Mouse (Mus musculus) granulocyte monocyte progenitor cell, adult 5-6 weeks (primary cell): ENCODE data around the gene Kcnn3. TPM values are rescaled to one million over a fixed set of nuclear protein-coding genes. Genes with fewer than 3 reads are reported as not detected.

Source experiments
- ATAC-seq: replicated peaks from 2 replicates; pipeline ENCODE4 v1.8.0; 2016; ENCODE audit warnings: mild to moderate bottlenecking, moderate TSS enrichment, inconsistent platforms; ENCODE audit not compliant: poor library complexity, severe bottlenecking
- total RNA-seq, 2 experiments: library from RNA; stranded (forward) in 1 of 2; stranded (reverse) in 1 of 2; fragments of 200-712, 200-1000 nt in 1 of 2; fragments of >200 nt in 1 of 2; fragmentation: Nextera tagmentation in 1 of 2; gene quantifications; 2 replicates each; pipeline ENCODE4 v1.2.3; 2014 to 2017

The Kcnn3 gene
- total RNA-seq, 2 experiments from 2014 or later = not detected

DNA sequence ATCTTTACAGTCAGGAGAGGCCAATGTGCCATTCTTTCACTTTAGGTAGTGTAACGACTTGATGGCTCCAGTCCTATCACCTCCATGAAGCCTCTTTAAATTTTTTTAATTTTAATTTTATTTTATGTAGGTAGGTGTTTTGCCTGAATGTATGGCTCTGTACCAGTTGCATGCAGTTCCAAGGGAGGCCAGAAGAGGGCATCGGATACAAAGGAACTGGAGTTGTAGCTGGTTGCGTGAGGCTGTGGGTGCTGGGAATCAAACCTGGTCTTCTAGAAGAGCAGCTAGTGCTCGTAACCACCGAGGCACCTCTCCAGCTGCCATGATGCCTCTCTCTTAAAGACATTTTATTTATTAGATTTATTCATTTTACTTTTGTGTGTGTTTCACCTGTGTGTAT is 3.6 kb upstream of the Kcnn3 start:
- no peak for ATAC-seq

DNA sequence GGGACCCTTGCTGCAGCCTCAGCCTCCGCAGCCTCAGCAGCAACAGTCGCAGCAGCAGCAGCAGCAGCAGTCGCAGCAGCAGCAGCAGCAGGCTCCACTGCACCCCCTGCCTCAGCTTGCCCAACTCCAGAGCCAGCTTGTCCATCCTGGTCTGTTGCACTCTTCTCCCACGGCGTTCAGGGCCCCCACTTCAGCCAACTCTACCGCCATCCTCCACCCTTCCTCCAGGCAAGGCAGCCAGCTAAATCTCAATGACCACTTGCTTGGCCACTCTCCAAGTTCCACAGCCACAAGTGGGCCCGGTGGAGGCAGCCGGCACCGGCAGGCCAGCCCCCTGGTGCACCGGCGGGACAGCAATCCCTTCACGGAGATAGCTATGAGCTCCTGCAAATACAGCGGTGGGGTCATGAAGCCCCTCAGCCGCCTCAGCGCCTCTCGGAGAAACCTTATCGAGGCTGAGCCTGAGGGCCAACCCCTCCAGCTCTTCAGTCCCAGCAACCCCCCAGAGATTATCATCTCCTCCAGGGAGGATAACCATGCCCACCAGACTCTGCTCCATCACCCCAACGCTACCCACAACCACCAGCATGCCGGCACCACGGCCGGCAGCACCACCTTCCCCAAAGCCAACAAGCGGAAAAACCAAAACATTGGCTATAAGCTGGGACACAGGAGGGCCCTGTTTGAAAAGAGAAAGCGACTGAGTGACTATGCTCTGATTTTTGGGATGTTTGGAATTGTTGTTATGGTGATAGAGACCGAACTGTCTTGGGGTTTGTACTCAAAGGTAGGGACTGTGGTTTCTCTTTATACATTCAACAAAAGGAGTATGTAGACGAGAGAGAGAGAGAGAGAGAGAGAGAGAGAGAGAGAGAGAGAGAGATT is 896 bp downstream of the Kcnn3 start:
- no peak for ATAC-seq

DNA sequence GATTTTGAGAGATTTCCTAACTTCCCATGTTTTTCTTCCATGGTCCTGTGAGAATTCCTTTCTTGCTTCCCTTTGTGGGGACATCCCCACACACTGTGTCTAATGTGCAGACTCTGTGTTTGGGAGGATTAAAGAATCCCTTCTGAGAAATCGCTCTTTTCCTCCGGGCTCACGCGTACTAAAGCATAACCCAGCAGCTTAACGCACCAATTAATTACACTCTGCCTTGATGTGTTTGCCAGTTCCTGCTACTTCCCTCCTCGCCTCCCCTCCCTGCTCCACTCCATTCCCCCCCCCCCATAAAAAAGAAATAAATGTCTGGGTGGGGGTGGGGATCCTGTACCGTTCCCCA is 1.5 kb downstream of the Kcnn3 start:
- ATAC-seq = no peak

DNA sequence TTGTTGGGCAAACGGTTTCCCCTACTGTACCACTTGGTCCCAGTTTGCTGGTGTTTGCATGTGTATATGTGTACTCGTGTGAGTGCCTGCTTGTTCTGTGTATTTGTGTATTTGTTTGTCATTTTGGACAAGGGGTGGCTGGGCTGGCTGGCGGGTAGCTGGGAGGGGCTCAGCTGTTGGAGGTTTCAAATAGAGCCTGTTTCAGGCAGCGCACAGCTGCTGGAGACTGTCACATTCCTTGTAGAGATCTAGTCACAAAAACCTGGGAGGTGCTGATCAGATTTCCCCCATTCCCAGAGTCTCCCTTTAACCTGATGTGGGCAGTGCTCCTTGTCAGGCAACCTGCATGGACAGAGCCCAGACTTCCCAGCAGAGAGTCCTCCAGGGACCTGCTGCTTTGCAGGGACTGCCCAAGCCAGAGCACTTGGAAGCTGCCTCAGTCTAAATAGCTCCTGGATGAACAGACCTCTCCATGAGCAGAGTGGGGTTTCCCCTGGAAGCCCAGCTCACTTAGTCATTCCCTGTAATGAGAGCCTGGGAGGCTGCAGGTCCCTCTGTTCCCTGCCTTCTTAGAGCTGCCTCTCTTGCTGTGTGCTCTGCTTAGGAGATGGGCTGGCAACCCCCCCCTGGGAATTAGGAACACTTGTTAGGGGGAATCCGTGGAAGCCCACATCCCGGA is 2.6 kb downstream of the Kcnn3 start:
- no peak for ATAC-seq

GRCm38 (mm10) chr3:89526298-89527090 is 6.5 kb downstream of the Kcnn3 start:
- ATAC-seq = no peak

DNA sequence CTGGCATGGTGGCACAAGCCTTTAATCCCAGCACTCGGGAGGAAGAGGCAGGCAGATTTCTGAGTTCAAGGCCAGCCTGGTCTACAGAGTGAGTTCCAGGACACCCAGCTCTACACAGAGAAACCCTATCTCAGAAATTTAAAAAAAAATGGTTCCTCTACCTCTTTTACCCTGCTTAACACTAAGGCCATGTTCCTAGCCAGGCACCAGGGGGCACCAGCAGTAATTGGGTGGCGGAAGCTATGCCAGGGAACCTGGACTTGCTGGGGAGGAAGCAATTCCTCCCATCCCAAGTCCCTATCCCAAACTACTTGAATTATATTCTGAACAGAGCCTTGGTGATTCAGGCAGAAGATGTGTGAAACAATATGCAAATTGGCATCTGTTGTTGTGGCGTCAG is 9.8 kb downstream of the Kcnn3 start:
- peak; percentile 50 for ATAC-seq

GRCm38 (mm10) chr3:89534566-89535097 is 14.7 kb downstream of the Kcnn3 start:
- ATAC-seq = no peak

GRCm38 (mm10) chr3:89535147-89535546 is 15.2 kb downstream of the Kcnn3 start:
- no peak for ATAC-seq

GRCm38 (mm10) chr3:89539036-89539739 is 19.2 kb downstream of the Kcnn3 start:
- no peak for ATAC-seq

- ATAC-seq = no peak
Measured at GRCm38 (mm10) chr3:89539740-89540370, 19.9 kb downstream of the Kcnn3 start.

DNA sequence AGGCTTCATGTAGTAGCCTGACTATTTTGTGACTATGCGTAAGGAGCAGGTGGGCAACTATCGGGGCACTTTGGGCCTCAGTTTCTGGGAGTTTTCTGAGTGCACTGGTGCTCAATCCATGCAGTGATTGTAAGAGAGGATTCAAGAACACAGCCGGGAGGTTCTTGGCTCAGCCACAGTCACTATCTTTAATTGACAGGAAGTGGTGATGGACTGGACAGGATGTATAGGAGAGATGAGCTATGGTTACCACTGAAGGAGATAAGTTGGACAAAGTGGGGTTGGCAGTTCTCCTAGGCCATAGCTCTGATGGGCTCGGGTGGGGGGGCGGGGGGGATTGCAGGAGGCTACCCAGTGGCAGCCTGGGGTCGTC is 20.4 kb downstream of the Kcnn3 start:
- no peak for ATAC-seq

- no peak for ATAC-seq
Measured at GRCm38 (mm10) chr3:89546951-89547350, 27.0 kb downstream of the Kcnn3 start.

- ATAC-seq = peak; percentile 37
Measured at GRCm38 (mm10) chr3:89548805-89549204, 28.8 kb downstream of the Kcnn3 start.

GRCm38 (mm10) chr3:89549488-89549887 is 29.5 kb downstream of the Kcnn3 start:
- peak; percentile 30; the same call in 1 of the 2 replicates for ATAC-seq

GRCm38 (mm10) chr3:89551880-89552279 is 31.9 kb downstream of the Kcnn3 start:
- ATAC-seq = no peak

DNA sequence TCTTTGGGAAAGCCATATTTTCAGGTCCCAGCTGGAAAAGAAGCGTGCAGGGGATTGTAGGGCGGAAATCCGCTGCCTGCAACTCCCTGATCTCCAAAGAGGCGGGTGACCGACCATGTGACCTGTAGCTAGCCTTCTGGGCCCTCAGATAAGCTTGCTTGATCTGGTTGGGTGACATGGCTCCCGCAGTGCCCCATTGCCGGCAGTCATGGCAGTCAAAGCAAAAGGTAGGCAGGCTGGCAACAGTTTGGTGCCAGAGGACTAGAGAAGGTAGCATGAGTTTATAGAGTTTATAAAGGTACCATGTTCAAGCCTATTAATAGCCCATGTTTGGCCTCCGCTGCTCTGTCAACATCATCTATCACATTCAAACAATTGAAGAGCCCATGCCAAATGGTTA is 33.5 kb downstream of the Kcnn3 start:
- no peak for ATAC-seq

- no peak for ATAC-seq
Measured at GRCm38 (mm10) chr3:89553946-89554345, 34.0 kb downstream of the Kcnn3 start.

- no peak for ATAC-seq
Measured at GRCm38 (mm10) chr3:89554587-89554986, 34.6 kb downstream of the Kcnn3 start.

DNA sequence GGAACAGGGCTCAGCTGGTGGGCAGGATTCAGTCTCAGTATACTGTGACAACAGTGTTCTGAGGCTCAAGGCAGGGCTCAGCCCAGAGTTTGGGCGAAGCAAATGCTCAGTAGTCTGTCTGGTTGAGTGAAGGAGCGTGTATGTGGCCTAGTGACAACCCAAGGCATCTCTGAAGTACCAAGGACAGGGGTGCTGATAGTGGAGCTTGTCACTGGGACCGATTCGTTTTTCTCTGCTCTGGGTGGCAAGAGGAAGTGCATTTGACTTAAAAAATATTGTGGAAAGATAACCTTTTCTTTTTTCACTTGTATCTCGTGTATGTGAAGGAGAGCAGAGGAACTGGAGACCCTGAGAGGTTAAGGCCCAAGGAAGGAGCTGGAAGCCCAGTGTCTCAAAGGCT is 37.8 kb downstream of the Kcnn3 start:
- ATAC-seq = no peak
